ENCODE assay signal across 16 mouse cellular contexts in the genomic region with DNA sequence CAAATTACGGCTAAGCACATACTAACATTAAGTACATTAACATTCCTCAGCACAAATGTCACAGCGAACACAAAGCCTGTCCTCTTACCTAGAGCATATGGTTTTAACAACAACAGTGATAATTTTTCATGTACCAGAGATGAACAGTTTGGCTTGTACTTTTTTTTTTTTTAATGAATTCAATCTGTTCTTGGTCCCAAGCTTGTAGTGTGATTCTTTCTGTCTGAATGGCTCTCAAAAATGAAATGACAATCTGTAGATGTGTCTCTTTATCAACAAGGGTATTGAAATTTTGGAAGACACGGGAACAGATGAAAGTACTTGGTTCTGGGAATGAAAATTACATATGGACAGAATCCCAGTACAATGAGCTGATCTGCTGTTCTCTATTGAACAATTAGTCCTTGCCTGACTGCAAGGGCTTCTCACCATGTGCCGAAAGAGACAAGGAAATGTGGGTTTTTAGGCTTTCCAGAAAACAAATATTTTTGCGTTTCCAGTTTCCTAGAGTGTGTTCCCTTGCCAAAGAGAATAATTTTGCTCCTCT. TPM values are rescaled to one million over a fixed set of nuclear protein-coding genes. Genes with fewer than 3 reads are reported as not detected.
"Had no signal": no experiment of that assay in that cellular context is flagged by ENCODE, and none has a peak within 500 bp of the region (broad histone marks: within the 10 kb centered on the region; RNA-seq: fewer than 3 reads in every experiment).

No protein-coding gene starts in this region.

- H3K4me2 ChIP-seq: liver, embryonic 11.5 days; lung, embryonic 14.5 days; midbrain, embryonic 11.5 days; midbrain, embryonic 15.5 days; neural tube, embryonic 12.5 days had no signal

- ATAC-seq: midbrain, embryonic 15.5 days had no signal

- H3K27ac ChIP-seq: left cerebral cortex, adult 2 months; limb, embryonic 10.5 days; macrophage; midbrain, embryonic 15.5 days; neural tube, embryonic 12.5 days; stomach, postnatal 0 days had no signal

- H3K4me1 ChIP-seq: megakaryocyte, embryonic 14.5 days; midbrain, embryonic 15.5 days; neural tube, embryonic 12.5 days had no signal

- H3K27me3 ChIP-seq: megakaryocyte, embryonic 14.5 days; midbrain, embryonic 15.5 days; neural tube, embryonic 12.5 days had no signal

- DNase-seq: kidney, adult 8-10 months; kidney, postnatal 25 days; lung, embryonic 14.5 days; lung, postnatal 14 days; thymus, adult 18-20 months; thymus, postnatal 14 days had no signal

- H3K9ac ChIP-seq: lung, embryonic 14.5 days; midbrain, embryonic 15.5 days; neural tube, embryonic 12.5 days had no signal

- H3K4me3 ChIP-seq: left cerebral cortex, adult 2 months; limb, embryonic 10.5 days; megakaryocyte, embryonic 14.5 days; midbrain, embryonic 15.5 days; neural tube, embryonic 12.5 days had no signal

- H3K36me3 ChIP-seq: limb, embryonic 10.5 days; midbrain, embryonic 15.5 days; neural tube, embryonic 12.5 days had no signal

- H3K9me3 ChIP-seq: limb, embryonic 10.5 days; midbrain, embryonic 15.5 days; neural tube, embryonic 12.5 days had no signal

RNA-seq across cellular contexts. Expression of gene Dctd, which starts 35.3 kb away (rescaled TPM):
- total RNA-seq: neutrophil, adult 5-6 weeks had no signal
